Mouse (Mus musculus): ENCODE measurements around the gene Dolk. TPM values are rescaled to one million over a fixed set of nuclear protein-coding genes. Genes with fewer than 3 reads are reported as not detected.

Gene Dolk
- total and polyA plus RNA-seq, 2 experiments from 2014 or later = 34.8 to 37.7 TPM

DNA sequence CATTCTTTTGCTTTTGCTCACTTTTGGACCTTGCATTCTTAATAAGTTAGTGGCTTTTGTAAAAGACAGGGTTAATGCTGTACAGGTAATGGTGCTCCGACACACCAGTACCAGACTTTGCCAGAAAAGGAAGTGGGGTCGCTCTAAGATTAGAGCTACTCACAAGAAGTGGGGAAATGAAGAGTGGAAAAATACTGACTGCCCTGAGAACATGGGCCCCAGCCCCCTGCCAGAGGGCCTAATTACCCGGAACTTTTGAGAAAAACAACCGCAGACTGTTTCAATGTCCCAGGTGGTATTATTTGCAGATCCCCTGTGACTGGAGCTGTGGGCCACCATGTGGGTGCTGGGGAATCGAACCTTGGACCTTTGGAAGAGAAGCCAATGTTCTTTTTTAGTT is 50.5 kb downstream of the Dolk start:
- no peaks in the 10 kb centered on the region for H3K27me3 ChIP-seq (ENCODE audit: insufficient read depth, low read length)
- no peak overlapping the region for H3K4me2 ChIP-seq (ENCODE audit: low read depth)
- no peaks in the 10 kb centered on the region for H3K9me3 ChIP-seq (ENCODE audit: low read length)
- H3K27ac ChIP-seq (ENCODE audit: low read depth, low read length) = no peak overlapping the region
- peaks cover 5% of the 10 kb centered on the region for H3K36me3 ChIP-seq (ENCODE audit: insufficient read depth)
- ATAC-seq (no peak), DNase-seq (no peak)
- TF ChIP-seq CTCF (IDR thresholded peaks at IDR 0.05; ENCODE audit: low read depth) = no peak
- 81% methylated on average over 5 of the region's 5 CpGs for WGBS
- H3K4me1 ChIP-seq (ENCODE audit: insufficient read depth) = peaks cover 13% of the 10 kb centered on the region
- no peak overlapping the region for H3K9ac ChIP-seq
- no peak overlapping the region for H3K4me3 ChIP-seq (ENCODE audit: low read depth, low read length)

Other genes with a start within 250 kb of the Dolk start
- gene Wdr34, start 237.5 kb downstream of the Dolk start, total RNA-seq (2014; rRNA removed) = 88.4 and 103 TPM in 2 replicates
- 65.1 and 83.6 TPM in 2 replicates for gene Wdr34, start 237.5 kb downstream of the Dolk start, polyA plus RNA-seq (2015; fragmentation: Nextera tagmentation; extraction: Ambion mirVana)
- 361 and 392 TPM in 2 replicates for gene Set, start 229.0 kb downstream of the Dolk start, total RNA-seq (2014; rRNA removed)
- gene Set, start 229.0 kb downstream of the Dolk start, polyA plus RNA-seq (2015; fragmentation: Nextera tagmentation; extraction: Ambion mirVana) = 349 and 384 TPM in 2 replicates
- gene Pkn3, start 208.7 kb downstream of the Dolk start, total RNA-seq (2014; rRNA removed) = 2.0 and 4.7 TPM in 2 replicates
- gene Pkn3, start 208.7 kb downstream of the Dolk start, polyA plus RNA-seq (2015; fragmentation: Nextera tagmentation; extraction: Ambion mirVana) = 0.80 and 0.86 TPM in 2 replicates
- 19.5 and 25.7 TPM in 2 replicates for gene Zdhhc12, start 192.7 kb downstream of the Dolk start, total RNA-seq (2014; rRNA removed)
- 20.8 and 23.3 TPM in 2 replicates for gene Zdhhc12, start 192.7 kb downstream of the Dolk start, polyA plus RNA-seq (2015; fragmentation: Nextera tagmentation; extraction: Ambion mirVana)
- gene Zer1, start 161.7 kb downstream of the Dolk start, total RNA-seq (2014; rRNA removed) = 51.9 and 70.2 TPM in 2 replicates
- gene Zer1, start 161.7 kb downstream of the Dolk start, polyA plus RNA-seq (2015; fragmentation: Nextera tagmentation; extraction: Ambion mirVana) = 5.4 and 10.3 TPM in 2 replicates
- gene Tbc1d13, start 152.6 kb downstream of the Dolk start, total RNA-seq (2014; rRNA removed) = 116 and 135 TPM in 2 replicates
- 5.0 and 8.3 TPM in 2 replicates for gene Tbc1d13, start 152.6 kb downstream of the Dolk start, polyA plus RNA-seq (2015; fragmentation: Nextera tagmentation; extraction: Ambion mirVana)
- gene Endog, start 114.8 kb downstream of the Dolk start, total RNA-seq (2014; rRNA removed) = 31.8 and 37.1 TPM in 2 replicates
- gene Endog, start 114.8 kb downstream of the Dolk start, polyA plus RNA-seq (2015; fragmentation: Nextera tagmentation; extraction: Ambion mirVana) = 29.0 and 31.1 TPM in 2 replicates
- 36.1 and 40.1 TPM in 2 replicates for gene Spout1, start 107.9 kb downstream of the Dolk start, total RNA-seq (2014; rRNA removed)
- 50.3 and 53.5 TPM in 2 replicates for gene Spout1, start 107.9 kb downstream of the Dolk start, polyA plus RNA-seq (2015; fragmentation: Nextera tagmentation; extraction: Ambion mirVana)
- 18.3 and 22.6 TPM in 2 replicates for gene Kyat1, start 80.5 kb downstream of the Dolk start, total RNA-seq (2014; rRNA removed)
- gene Kyat1, start 80.5 kb downstream of the Dolk start, polyA plus RNA-seq (2015; fragmentation: Nextera tagmentation; extraction: Ambion mirVana) = 14.7 and 15.7 TPM in 2 replicates
- 32.3 and 44.5 TPM in 2 replicates for gene Lrrc8a, start 48.6 kb downstream of the Dolk start, total RNA-seq (2014; rRNA removed)
- gene Lrrc8a, start 48.6 kb downstream of the Dolk start, polyA plus RNA-seq (2015; fragmentation: Nextera tagmentation; extraction: Ambion mirVana) = 48.0 and 55.3 TPM in 2 replicates
- 4.2 and 5.1 TPM in 2 replicates for gene Gm28035, start 45.8 kb downstream of the Dolk start, total RNA-seq (2014; rRNA removed)
- 0.13 and 0.16 TPM in 2 replicates for gene Gm28035, start 45.8 kb downstream of the Dolk start, polyA plus RNA-seq (2015; fragmentation: Nextera tagmentation; extraction: Ambion mirVana)
- 6.3 and 15.7 TPM in 2 replicates for gene Phyhd1, start 20.1 kb downstream of the Dolk start, total RNA-seq (2014; rRNA removed)
- 5.0 and 6.3 TPM in 2 replicates for gene Phyhd1, start 20.1 kb downstream of the Dolk start, polyA plus RNA-seq (2015; fragmentation: Nextera tagmentation; extraction: Ambion mirVana)
- gene Gm28038, start 5.3 kb downstream of the Dolk start, total RNA-seq (2014; rRNA removed) = 2.4 TPM in 1 of 2 replicates, not detected in the other
- not detected in 2 replicates for gene Gm28038, start 5.3 kb downstream of the Dolk start, polyA plus RNA-seq (2015; fragmentation: Nextera tagmentation; extraction: Ambion mirVana)
- 25.1 and 29.3 TPM in 2 replicates for gene Nup188, start 63 bp upstream of the Dolk start, total RNA-seq (2014; rRNA removed)
- 11.8 and 14.1 TPM in 2 replicates for gene Nup188, start 63 bp upstream of the Dolk start, polyA plus RNA-seq (2015; fragmentation: Nextera tagmentation; extraction: Ambion mirVana)
- gene Sh3glb2, start 73.0 kb upstream of the Dolk start, total RNA-seq (2014; rRNA removed) = 291 and 292 TPM in 2 replicates
- gene Sh3glb2, start 73.0 kb upstream of the Dolk start, polyA plus RNA-seq (2015; fragmentation: Nextera tagmentation; extraction: Ambion mirVana) = 147 and 156 TPM in 2 replicates
- 57.4 and 70.8 TPM in 2 replicates for gene Miga2, start 77.9 kb upstream of the Dolk start, total RNA-seq (2014; rRNA removed)
- gene Miga2, start 77.9 kb upstream of the Dolk start, polyA plus RNA-seq (2015; fragmentation: Nextera tagmentation; extraction: Ambion mirVana) = 24.4 and 28.6 TPM in 2 replicates
- 52.2 and 92.4 TPM in 2 replicates for gene Dolpp1, start 105.9 kb upstream of the Dolk start, total RNA-seq (2014; rRNA removed)
- gene Dolpp1, start 105.9 kb upstream of the Dolk start, polyA plus RNA-seq (2015; fragmentation: Nextera tagmentation; extraction: Ambion mirVana) = 40.1 and 44.7 TPM in 2 replicates
- 28.0 and 33.6 TPM in 2 replicates for gene Crat, start 129.5 kb upstream of the Dolk start, total RNA-seq (2014; rRNA removed)
- 20.7 and 24.0 TPM in 2 replicates for gene Crat, start 129.5 kb upstream of the Dolk start, polyA plus RNA-seq (2015; fragmentation: Nextera tagmentation; extraction: Ambion mirVana)
- gene Ptpa, start 129.7 kb upstream of the Dolk start, total RNA-seq (2014; rRNA removed) = 129 and 132 TPM in 2 replicates
- gene Ptpa, start 129.7 kb upstream of the Dolk start, polyA plus RNA-seq (2015; fragmentation: Nextera tagmentation; extraction: Ambion mirVana) = 143 and 148 TPM in 2 replicates
- gene Ier5l, start 187.9 kb upstream of the Dolk start, total RNA-seq (2014; rRNA removed) = 17.7 and 19.9 TPM in 2 replicates
- gene Ier5l, start 187.9 kb upstream of the Dolk start, polyA plus RNA-seq (2015; fragmentation: Nextera tagmentation; extraction: Ambion mirVana) = 4.0 and 6.2 TPM in 2 replicates